Mouse (Mus musculus) myocyte (in vitro differentiated cells): ENCODE results near the gene Gm21708. TPM values are rescaled to one million over a fixed set of nuclear protein-coding genes. Genes with fewer than 3 reads are reported as not detected.
"Not testable (repeated sequence)": the region's sequence is repeated elsewhere in the genome, so short reads cannot be mapped to it uniquely, and the experiment has no call there.

ENCODE experiments used
- H3K27me3 ChIP-seq: one replicate; pipeline ENCODE4 v1.6.1; 2011; ENCODE audit not compliant: control insufficient read depth, insufficient read depth, insufficient read length
- H3K36me3 ChIP-seq: one replicate; pipeline ENCODE4 v1.6.1; 2011; ENCODE audit not compliant: control insufficient read depth, insufficient read depth
- H3K4me2 ChIP-seq: one replicate; pipeline ENCODE4 v1.6.1; 2011; ENCODE audit warnings: low read depth, control low read depth
- H3K4me3 ChIP-seq: one replicate; pipeline ENCODE4 v1.5.1; 2011; ENCODE audit warnings: mild to moderate bottlenecking, control low read depth, moderate library complexity
- H3K79me2 ChIP-seq: one replicate; pipeline ENCODE4 v1.6.1; 2011; ENCODE audit not compliant: control insufficient read depth, insufficient read depth
- H3ac ChIP-seq: one replicate; pipeline ENCODE4 v1.6.1; 2011; ENCODE audit not compliant: control insufficient read depth, insufficient read length
- polyA plus RNA-seq: library from polyadenylated mRNA; unstranded; fragments of >200 nt; fragmentation: generic; extraction: Trizol; gene quantifications from one replicate; pipeline ENCODE4 v1.2.1, GENCODE M21; 2012; ENCODE audit warnings: missing spikeins

The Gm21708 gene
- polyA plus RNA-seq: not detected

DNA sequence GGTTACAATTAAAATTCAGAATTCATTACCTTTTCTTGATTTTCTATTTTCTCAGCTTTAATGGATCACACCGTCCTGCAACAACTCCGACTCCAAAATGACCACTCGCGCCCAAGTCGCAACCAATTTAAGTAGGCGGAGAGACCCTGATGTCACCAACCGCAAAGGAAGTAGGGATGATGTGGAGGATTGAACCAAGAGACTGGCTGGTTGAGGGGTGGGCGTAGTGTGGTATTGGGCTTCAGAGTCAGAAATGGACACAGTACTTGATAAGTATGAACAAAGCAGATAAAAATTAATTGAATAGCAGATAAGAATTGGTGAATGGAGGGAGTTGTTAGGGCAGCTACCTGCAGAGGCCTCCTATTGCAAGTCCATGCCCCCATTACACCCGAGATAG is at the start of gene Gm21708, which contains the start of gene Gm21704:
Gene Gm21708, minus strand, starts transcription at position 101 of the 400 bp plus-strand sequence.
Gene Gm21704, minus strand, starts transcription at position 101 of the 400 bp plus-strand sequence.
- not testable (repeated sequence) for H3K4me2 ChIP-seq, H3ac ChIP-seq, H3K79me2 ChIP-seq, H3K36me3 ChIP-seq, H3K4me3 ChIP-seq, H3K27me3 ChIP-seq

Other genes with a start within 250 kb of the Gm21708 start
- gene Gm21677, start 103.7 kb downstream of the Gm21708 start, polyA plus RNA-seq: not detected
- gene Gm21693, start 64.8 kb downstream of the Gm21708 start, polyA plus RNA-seq: not detected
- gene Gm21704, start within 50 bp of the Gm21708 start, polyA plus RNA-seq: not detected